Mouse (Mus musculus): ENCODE results near the gene Hbb-bs. TPM values are rescaled to one million over a fixed set of nuclear protein-coding genes. Genes with fewer than 3 reads are reported as not detected.

Gene Hbb-bs
- 10 to 100 TPM; 11.6 to 54.5 TPM for polyA plus RNA-seq (2017; shearing (Covaris generic))

DNA sequence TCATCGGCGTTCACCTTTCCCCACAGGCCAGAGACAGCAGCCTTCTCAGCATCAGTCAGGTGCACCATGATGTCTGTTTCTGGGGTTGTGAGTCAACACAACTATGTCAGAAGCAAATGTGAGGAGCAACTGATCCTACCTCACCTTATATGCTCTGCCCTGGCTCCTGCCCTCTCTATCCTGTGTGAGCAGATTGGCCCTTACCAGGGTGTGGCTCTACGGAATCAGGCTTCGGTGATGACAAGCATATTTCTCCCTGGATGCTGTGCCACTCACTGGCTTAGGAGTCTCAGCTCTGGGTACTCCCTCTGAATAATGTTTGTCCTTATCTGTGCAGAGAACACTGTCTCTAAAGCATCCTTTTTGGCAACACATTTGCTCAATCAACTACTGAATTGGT is at the start of gene Hbb-bs:
Hbb-bs (minus strand) TSS at position 289 of the 400 bp plus-strand sequence.

GRCm38 (mm10) chr7:103853090-103853489 is 25.2 kb upstream of the Hbb-bs start, which contains the start of gene Hbb-y:
TSS of gene Hbb-y (minus strand) at chr7:103853216.

GRCm38 (mm10) chr7:103843034-103843433 is 15.1 kb upstream of the Hbb-bs start, which contains the start of gene Hbb-bh1:
TSS of gene Hbb-bh1 (minus strand) at chr7:103843164.

GRCm38 (mm10) chr7:103840268-103840667 is 12.4 kb upstream of the Hbb-bs start, which contains the start of gene Hbb-bh2:
TSS of gene Hbb-bh2 (minus strand) at chr7:103840520.

GRCm38 (mm10) chr7:103813766-103814165 is 14.1 kb downstream of the Hbb-bs start, which contains the start of gene Hbb-bt:
TSS of gene Hbb-bt (minus strand) at chr7:103813996.

GRCm38 (mm10) chr7:103791721-103792120 is 36.2 kb downstream of the Hbb-bs start, which contains the start of gene Olfr67:
TSS of gene Olfr67 (minus strand) at chr7:103791821.

GRCm38 (mm10) chr7:103779598-103779997 is 48.3 kb downstream of the Hbb-bs start, which contains the start of gene Olfr68:
TSS of gene Olfr68 (minus strand) at chr7:103779698.

Other genes starting within 250 kb of the Hbb-bs start
- gene Olfr618, start 238.0 kb downstream of the Hbb-bs start, polyA plus RNA-seq (2017; shearing (Covaris generic)) = not detected
- under 1 TPM in 1 of 2 experiments, not detected in 1; 0.11 TPM for gene Olfr619, start 227.5 kb downstream of the Hbb-bs start, polyA plus RNA-seq (2017; shearing (Covaris generic))
- under 1 TPM; 0.24 to 0.61 TPM for gene Olfr620, start 215.6 kb downstream of the Hbb-bs start, polyA plus RNA-seq (2017; shearing (Covaris generic))
- gene Olfr622, start 185.4 kb downstream of the Hbb-bs start, polyA plus RNA-seq (2017; shearing (Covaris generic)) = not detected
- not detected for gene Olfr623, start 164.4 kb downstream of the Hbb-bs start, polyA plus RNA-seq (2017; shearing (Covaris generic))
- under 1 TPM; 0.05 to 0.10 TPM for gene Olfr624, start 156.9 kb downstream of the Hbb-bs start, polyA plus RNA-seq (2017; shearing (Covaris generic))
- not detected for gene Olfr625-ps1, start 145.4 kb downstream of the Hbb-bs start, polyA plus RNA-seq (2017; shearing (Covaris generic))
- gene Olfr243, start 113.4 kb downstream of the Hbb-bs start, polyA plus RNA-seq (2017; shearing (Covaris generic)) = not detected
- not detected for gene Olfr628, start 97.7 kb downstream of the Hbb-bs start, polyA plus RNA-seq (2017; shearing (Covaris generic))
- not detected for gene Olfr629, start 83.2 kb downstream of the Hbb-bs start, polyA plus RNA-seq (2017; shearing (Covaris generic))
- gene Olfr630, start 70.8 kb downstream of the Hbb-bs start, polyA plus RNA-seq (2017; shearing (Covaris generic)) = not detected
- not detected for gene Olfr69, start 56.5 kb downstream of the Hbb-bs start, polyA plus RNA-seq (2017; shearing (Covaris generic))
- not detected for gene Olfr68, start 48.4 kb downstream of the Hbb-bs start, polyA plus RNA-seq (2017; shearing (Covaris generic))
- gene Olfr67, start 36.3 kb downstream of the Hbb-bs start, polyA plus RNA-seq (2017; shearing (Covaris generic)) = not detected
- gene Hbb-bt, start 14.1 kb downstream of the Hbb-bs start, polyA plus RNA-seq (2017; shearing (Covaris generic)) = 10 to 100 TPM in 1 of 2 experiments, under 1 TPM in 1; 0.96 to 10.7 TPM
- 1 to 10 TPM in 1 of 2 experiments, under 1 TPM in 1; 0.29 to 2.1 TPM for gene Hbb-bh2, start 12.4 kb upstream of the Hbb-bs start, polyA plus RNA-seq (2017; shearing (Covaris generic))
- 1 to 10 TPM; 1.6 to 7.8 TPM for gene Hbb-bh1, start 15.1 kb upstream of the Hbb-bs start, polyA plus RNA-seq (2017; shearing (Covaris generic))
- under 1 TPM in 1 of 2 experiments, not detected in 1; 0.77 TPM for gene Hbb-y, start 25.1 kb upstream of the Hbb-bs start, polyA plus RNA-seq (2017; shearing (Covaris generic))
- not detected for gene Olfr66, start 58.2 kb upstream of the Hbb-bs start, polyA plus RNA-seq (2017; shearing (Covaris generic))
- under 1 TPM; 0.05 to 0.42 TPM for gene Olfr64, start 66.4 kb upstream of the Hbb-bs start, polyA plus RNA-seq (2017; shearing (Covaris generic))
- not detected for gene Olfr65, start 75.4 kb upstream of the Hbb-bs start, polyA plus RNA-seq (2017; shearing (Covaris generic))
- not detected for gene Olfr631, start 100.7 kb upstream of the Hbb-bs start, polyA plus RNA-seq (2017; shearing (Covaris generic))
- not detected for gene Olfr632, start 106.3 kb upstream of the Hbb-bs start, polyA plus RNA-seq (2017; shearing (Covaris generic))
- not detected for gene Olfr633, start 116.3 kb upstream of the Hbb-bs start, polyA plus RNA-seq (2017; shearing (Covaris generic))
- under 1 TPM; 0.06 to 0.16 TPM for gene Olfr635, start 143.1 kb upstream of the Hbb-bs start, polyA plus RNA-seq (2017; shearing (Covaris generic))
- not detected for gene Olfr638, start 170.7 kb upstream of the Hbb-bs start, polyA plus RNA-seq (2017; shearing (Covaris generic))
- under 1 TPM; 0.04 to 0.12 TPM for gene Olfr639, start 189.2 kb upstream of the Hbb-bs start, polyA plus RNA-seq (2017; shearing (Covaris generic))
- not detected for gene Olfr640, start 197.5 kb upstream of the Hbb-bs start, polyA plus RNA-seq (2017; shearing (Covaris generic))
- gene Olfr641, start 207.3 kb upstream of the Hbb-bs start, polyA plus RNA-seq (2017; shearing (Covaris generic)) = not detected
- gene Olfr642, start 224.6 kb upstream of the Hbb-bs start, polyA plus RNA-seq (2017; shearing (Covaris generic)) = under 1 TPM in 1 of 2 experiments, not detected in 1; 0.06 TPM
- gene 4930516K23Rik, start 233.3 kb upstream of the Hbb-bs start, polyA plus RNA-seq (2017; shearing (Covaris generic)) = under 1 TPM; 0.05 to 0.47 TPM
- under 1 TPM in 1 of 2 experiments, not detected in 1; 0.17 TPM for gene Olfr644, start 243.8 kb upstream of the Hbb-bs start, polyA plus RNA-seq (2017; shearing (Covaris generic))

Data from inflammation-experienced regulatory T-cells (primary cell).